Comparison of ENCODE assay signal across 8 mouse cellular contexts in genomic region chr3:139076059-139076455, GRCm38 (mm10). TPM values are rescaled to one million over a fixed set of nuclear protein-coding genes. Genes with fewer than 3 reads are reported as not detected.
DNase-seq lines count a peak whose midpoint lies in the region; ATAC-seq and TF ChIP-seq lines count a peak whose summit lies in the region.

No protein-coding gene starts in this region.

- peak in 1 of 2 experiments; percentile 35 for DNase-seq in cerebellum, adult 2 months
- DNase-seq in cerebellum, adult 8-10 months, result no peak
- peak; percentile 66 for DNase-seq in 416B (ENCODE audit: low read depth)
- no peak for DNase-seq in limb, embryonic 10.5 days (ENCODE audit: low spot score)
- DNase-seq in retina, postnatal 1 day, result peak; percentile 25
- no peak for DNase-seq in adrenal gland, postnatal 4 days (ENCODE audit: low spot score in 2 of 2)
- DNase-seq in urinary bladder, postnatal 4 days (ENCODE audit: low spot score in 2 of 2), result no peak

- no peaks in the 10 kb centered on the region for H3K36me3 ChIP-seq in embryonic facial prominence, embryonic 13.5 days
- no peaks in the 10 kb centered on the region for H3K36me3 ChIP-seq in limb, embryonic 10.5 days

- H3K9ac ChIP-seq in embryonic facial prominence, embryonic 13.5 days, result peak overlapping the region; percentile 83

- no peak for TF ChIP-seq POLR2A in cerebellum, adult 2 months (IDR thresholded peaks at IDR 0.05; ENCODE audit: borderline replicate concordance, insufficient read depth, low read length)

- no peak for TF ChIP-seq CTCF in cerebellum, adult 2 months (IDR thresholded peaks at IDR 0.05; ENCODE audit: borderline replicate concordance, insufficient read depth, low read depth, low read length)

- peak overlapping the region; percentile 56 for H3K4me3 ChIP-seq in cerebellum, adult 2 months (replicated peaks; ENCODE audit: insufficient read depth, low read depth, low read length)
- peak overlapping the region; percentile 89 for H3K4me3 ChIP-seq in embryonic facial prominence, embryonic 13.5 days
- peak overlapping the region; percentile 93 for H3K4me3 ChIP-seq in limb, embryonic 10.5 days

- H3K9me3 ChIP-seq in embryonic facial prominence, embryonic 13.5 days, result no peaks in the 10 kb centered on the region
- H3K9me3 ChIP-seq in limb, embryonic 10.5 days (replicated peaks), result no peaks in the 10 kb centered on the region

- H3K27ac ChIP-seq in cerebellum, adult 2 months (ENCODE audit: insufficient read depth, low read length), result no peak overlapping the region
- no peak overlapping the region; the same call in 1 of the 2 replicates for H3K27ac ChIP-seq in embryonic facial prominence, embryonic 13.5 days
- peak overlapping the region; percentile 97 for H3K27ac ChIP-seq in limb, embryonic 10.5 days

- ATAC-seq in embryonic facial prominence, embryonic 13.5 days (ENCODE audit: insufficient number of reproducible peaks, insufficient read depth, low FRiP score, low TSS enrichment, low read depth), result no peak

- peak overlapping the region; percentile 80 for H3K4me2 ChIP-seq in embryonic facial prominence, embryonic 13.5 days

- 10% methylated on average over 7 of the region's 7 CpGs for WGBS in cerebellum, adult 2 months
- 3% methylated on average over 7 of the region's 7 CpGs for WGBS in embryonic facial prominence, embryonic 13.5 days
- 9% methylated on average over 7 of the region's 7 CpGs for WGBS in limb, embryonic 10.5 days

- no peaks in the 10 kb centered on the region for H3K27me3 ChIP-seq in cerebellum, adult 2 months (ENCODE audit: control insufficient read depth, insufficient read depth, low read length)
- H3K27me3 ChIP-seq in embryonic facial prominence, embryonic 13.5 days, result no peaks in the 10 kb centered on the region
- H3K27me3 ChIP-seq in limb, embryonic 10.5 days (ENCODE audit: low read depth, poor library complexity, severe bottlenecking), result no peaks in the 10 kb centered on the region

- H3K4me1 ChIP-seq in cerebellum, adult 2 months (ENCODE audit: control insufficient read depth, insufficient read depth, low read length), result no peaks in the 10 kb centered on the region; the same call in 1 of the 2 replicates
- peaks cover 6% of the 10 kb centered on the region for H3K4me1 ChIP-seq in embryonic facial prominence, embryonic 13.5 days
- peaks cover 18% of the 10 kb centered on the region for H3K4me1 ChIP-seq in limb, embryonic 10.5 days

RNA-seq across cellular contexts. Expression of gene Rap1gds1, which starts 1.1 kb away (rescaled TPM):
- polyA plus RNA-seq in cerebellum, adult 2 months (2012; rRNA removed), result 188 and 206 TPM in 2 replicates
- 59.7 and 69.3 TPM in 2 replicates for polyA plus RNA-seq in embryonic facial prominence, embryonic 13.5 days (2015; fragmentation: Nextera tagmentation; extraction: Ambion mirVana)
- polyA plus RNA-seq in limb, embryonic 10.5 days (2016; fragmentation: Nextera tagmentation; extraction: Ambion mirVana), result 52.8 and 54.4 TPM in 2 replicates
- 10 to 100 TPM; 49.2 to 58.4 TPM for total RNA-seq in adrenal gland, postnatal 4 days (2021)

Comparison
In these comparisons a context has a peak if more than half of its experiments do, and no peak if none do; other contexts are left out.
1. DNase-seq: peak in 416B (single experiment) and retina, postnatal 1 day (single experiment); none in cerebellum, adult 8-10 months (single experiment), limb, embryonic 10.5 days (single experiment), adrenal gland, postnatal 4 days (0 of 2) and urinary bladder, postnatal 4 days (0 of 2).
2. Peak in every context shown above with its lines, with median percentiles within 50 percentile points of each other: H3K4me3 ChIP-seq.